Mouse (Mus musculus) lung, postnatal 0 days (tissue): ENCODE data around the gene Mef2c. TPM values are rescaled to one million over a fixed set of nuclear protein-coding genes. Genes with fewer than 3 reads are reported as not detected.
A peak's percentile ranks its signal among the peaks of the same experiment; 100 is the strongest.

Source experiments
- ATAC-seq: fragments of 200-750 bp; cut with Nextera tagmentation; 2 replicates; pipeline ENCODE4 v1.8.0; 2017; ENCODE audit warnings: moderate library complexity
- DNase-seq: peaks from one replicate; pipeline ENCODE4 v3.0.0-alpha.2; 2016; ENCODE audit warnings: low spot score
- H3K27ac ChIP-seq: fragments of 300-500 bp; sonication (generic); 2 replicates; pipeline ENCODE4 v1.5.1; 2014; ENCODE audit warnings: antibody characterized with exemption, mild to moderate bottlenecking, low read length, mixed read lengths
- H3K27me3 ChIP-seq: fragments of 300-500 bp; sonication (generic); replicated peaks from 2 replicates; pipeline ENCODE4 v1.6.1; 2014; ENCODE audit warnings: low read length, mixed read lengths; ENCODE audit not compliant: insufficient read depth
- H3K36me3 ChIP-seq: fragments of 300-500 bp; sonication (generic); 2 replicates; pipeline ENCODE4 v1.6.1; 2014; ENCODE audit warnings: low read length, mixed read lengths; ENCODE audit not compliant: insufficient read depth
- H3K4me1 ChIP-seq: fragments of 300-500 bp; sonication (generic); 2 replicates; pipeline ENCODE4 v1.6.1; 2014; ENCODE audit warnings: antibody characterized with exemption, low read depth, low read length, mixed read lengths; ENCODE audit not compliant: insufficient read depth
- H3K4me2 ChIP-seq: fragments of 300-500 bp; sonication (generic); replicated peaks from 2 replicates; pipeline ENCODE4 v1.6.1; 2014; ENCODE audit warnings: low read depth, mild to moderate bottlenecking, low read length, moderate library complexity, mixed read lengths
- H3K4me3 ChIP-seq: fragments of 300-500 bp; sonication (generic); 2 replicates; pipeline ENCODE4 v1.5.1; 2014; ENCODE audit warnings: low read depth, low read length
- H3K9ac ChIP-seq: fragments of 300-500 bp; sonication (generic); replicated peaks from 2 replicates; pipeline ENCODE4 v1.6.1; 2014; ENCODE audit warnings: low read depth, mild to moderate bottlenecking
- H3K9me3 ChIP-seq: fragments of 300-500 bp; sonication (generic); 2 replicates; pipeline ENCODE4 v1.6.1; 2016; ENCODE audit warnings: low read length, mixed read lengths
- CTCF ChIP-seq: IDR thresholded peaks from 2 replicates; pipeline ENCODE4 v1.5.1; 2016; ENCODE audit warnings: antibody characterized with exemption, mild to moderate bottlenecking
- EP300 ChIP-seq: IDR thresholded peaks from 2 replicates; pipeline ENCODE4 v1.6.1; 2016; ENCODE audit warnings: antibody characterized with exemption, mild to moderate bottlenecking, control low read depth
- WGBS: fragments of 180-500 bp; shearing (Covaris S2); extraction: QIAGEN DNeasy Blood & Tissue Kit; methylation state at CpG from one replicate; pipeline ENCODE4 v1.1.7; 2014; 5-methylcytosine and 5-hydroxymethylcytosine counted together
- polyA plus RNA-seq: library from polyadenylated mRNA; unstranded; fragments of >200 nt; fragmentation: Nextera tagmentation; extraction: Ambion mirVana; gene quantifications from 2 replicates; pipeline ENCODE4 v1.2.1, GENCODE M21; 2015

The Mef2c gene
- polyA plus RNA-seq, 1 experiment from 2014 or later: 35.3 TPM

DNA sequence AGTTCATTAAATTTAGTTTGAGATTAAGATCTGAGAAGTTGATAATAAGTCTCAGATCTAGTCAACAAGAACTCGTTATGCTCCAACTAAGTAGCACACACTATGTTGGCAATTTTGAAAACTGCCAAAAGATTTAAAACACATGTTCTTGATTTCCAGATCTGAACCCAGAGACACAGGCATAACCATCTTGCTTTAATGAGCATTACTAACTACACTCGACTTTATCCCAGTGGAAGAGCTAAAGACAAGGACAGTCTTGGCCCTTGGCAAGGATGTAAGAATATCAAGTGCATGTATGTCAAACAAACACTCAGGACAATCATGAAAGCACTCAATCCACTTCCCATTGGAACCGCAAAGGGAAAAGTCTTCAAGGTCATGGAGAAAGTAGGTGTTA, 11.8 kb upstream of the Mef2c start:
- Histone ChIP-seq H3K27ac (no peak overlapping the region), H3K4me2 (no peak overlapping the region), H3K4me1 (no peaks in the 10 kb centered on the region), H3K9ac (no peak overlapping the region), H3K27me3 (no peaks in the 10 kb centered on the region), H3K36me3 (no peaks in the 10 kb centered on the region), H3K4me3 (no peak overlapping the region), H3K9me3 (no peaks in the 10 kb centered on the region)
- ATAC-seq: no peak
- DNase-seq: peak; percentile 5
- TF ChIP-seq CTCF: no peak
- no peak for TF ChIP-seq EP300
- 23% methylated on average over 3 of the region's 3 CpGs for WGBS

DNA sequence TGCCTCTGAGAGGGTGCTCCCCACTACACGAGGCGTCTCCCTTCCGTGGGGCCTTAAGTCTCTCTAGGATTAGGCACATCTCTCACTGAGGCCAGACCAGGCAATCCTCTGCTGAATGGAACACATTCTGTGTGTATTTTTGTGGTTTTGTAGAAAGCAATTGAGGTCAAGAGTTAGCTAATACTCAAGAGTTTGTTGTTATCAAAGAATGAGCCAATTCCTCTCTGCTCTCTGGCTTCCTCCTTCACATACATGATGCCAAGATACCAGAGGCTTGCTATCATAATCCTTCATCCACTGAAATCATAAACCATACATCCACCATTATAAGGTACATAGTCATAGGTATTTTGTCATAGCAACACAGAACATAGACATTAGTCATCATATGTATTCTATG, 6.1 kb upstream of the Mef2c start:
- H3K4me1 ChIP-seq: no peaks in the 10 kb centered on the region
- 68% methylated on average over 3 of the region's 3 CpGs for WGBS
- no peak for ATAC-seq

DNA sequence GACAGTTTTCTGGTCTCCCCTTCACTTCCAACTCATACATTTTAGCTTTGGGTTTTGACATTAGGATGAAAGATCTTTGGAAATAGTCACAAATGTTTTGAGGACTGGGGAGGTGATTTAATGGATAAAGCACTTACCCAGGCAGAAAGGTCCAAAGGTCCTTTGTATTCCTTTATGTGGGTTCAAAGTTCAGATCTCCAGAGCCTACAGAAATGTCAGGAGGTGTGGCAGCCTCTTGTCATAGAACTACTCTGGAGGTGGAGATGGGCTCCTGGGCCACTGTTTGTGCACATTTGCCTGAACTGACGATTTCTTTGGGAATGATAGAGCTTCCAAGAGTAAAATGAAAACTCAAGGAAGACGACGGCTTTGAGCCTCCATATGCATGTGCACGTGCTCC, 4.3 kb upstream of the Mef2c start:
- Histone ChIP-seq H3K9ac (no peak overlapping the region), H3K4me1 (no peaks in the 10 kb centered on the region), H3K36me3 (no peaks in the 10 kb centered on the region), H3K27me3 (no peaks in the 10 kb centered on the region), H3K4me2 (no peak overlapping the region), H3K4me3 (no peak overlapping the region), H3K27ac (no peak overlapping the region), H3K9me3 (no peaks in the 10 kb centered on the region)
- ATAC-seq: no peak
- 64% methylated on average over 4 of the region's 4 CpGs for WGBS
- TF ChIP-seq EP300 (no peak), CTCF (no peak)
- no peak for DNase-seq

More for the DNA sequence above, 6.1 kb upstream of the Mef2c start:
- DNase-seq: no peak
- H3K27ac ChIP-seq: no peak overlapping the region
- H3K4me2 ChIP-seq: no peak overlapping the region
- H3K4me3 ChIP-seq: no peak overlapping the region
- no peaks in the 10 kb centered on the region for H3K36me3 ChIP-seq
- TF ChIP-seq CTCF (no peak), EP300 (no peak)
- H3K9ac ChIP-seq: no peak overlapping the region
- H3K9me3 ChIP-seq: no peaks in the 10 kb centered on the region
- no peaks in the 10 kb centered on the region for H3K27me3 ChIP-seq

GRCm38 (mm10) chr13:83507687-83508086, 3.9 kb downstream of the Mef2c start:
- Histone ChIP-seq H3K36me3 (no peaks in the 10 kb centered on the region), H3K9ac (no peak overlapping the region), H3K9me3 (no peaks in the 10 kb centered on the region), H3K27ac (no peak overlapping the region), H3K4me2 (no peak overlapping the region), H3K4me1 (no peaks in the 10 kb centered on the region), H3K4me3 (no peak overlapping the region), H3K27me3 (no peaks in the 10 kb centered on the region)
- TF ChIP-seq EP300 (no peak), CTCF (no peak)
- 85% methylated on average over 1 of the region's 1 CpGs for WGBS
- no peak for DNase-seq
- ATAC-seq: no peak

GRCm38 (mm10) chr13:83515013-83515547, 11.2 kb downstream of the Mef2c start:
- Histone ChIP-seq H3K27me3 (no peaks in the 10 kb centered on the region), H3K4me1 (no peaks in the 10 kb centered on the region), H3K9me3 (no peaks in the 10 kb centered on the region), H3K4me3 (no peak overlapping the region), H3K4me2 (no peak overlapping the region), H3K36me3 (no peaks in the 10 kb centered on the region), H3K27ac (no peak overlapping the region), H3K9ac (no peak overlapping the region)
- 63% methylated on average over 4 of the region's 4 CpGs for WGBS
- TF ChIP-seq EP300 (no peak), CTCF (no peak)
- DNase-seq: no peak
- ATAC-seq: no peak

- peak; percentile 82 for DNase-seq
- WGBS: 2% methylated on average over 26 of the region's 27 CpGs
- Histone ChIP-seq H3K4me3 (peak overlapping the region; percentile 47), H3K36me3 (no peaks in the 10 kb centered on the region), H3K27ac (0 out of 2 replicates have a peak overlapping the region, but pooled peaks have one; percentile 38), H3K9me3 (no peaks in the 10 kb centered on the region), H3K4me2 (peak overlapping the region; percentile 61), H3K4me1 (no peaks in the 10 kb centered on the region), H3K27me3 (no peaks in the 10 kb centered on the region), H3K9ac (peak overlapping the region; percentile 26)
- ATAC-seq: peak; percentile 92
- TF ChIP-seq CTCF: 0 out of 2 replicates have a peak, but pooled peaks have one; percentile 6
- no peak for TF ChIP-seq EP300
Measured at GRCm38 (mm10) chr13:83517660-83518609, 14.1 kb downstream of the Mef2c start.
